Mouse (Mus musculus) forebrain, embryonic 14.5 days (tissue): ENCODE results near the gene Snrpa1. TPM values are rescaled to one million over a fixed set of nuclear protein-coding genes. Genes with fewer than 3 reads are reported as not detected.

ENCODE experiments used
- ATAC-seq: fragments of 200-750 bp; cut with Nextera tagmentation; 2 replicates; pipeline ENCODE4 v1.8.0; 2017; ENCODE audit warnings: mild to moderate bottlenecking, moderate library complexity
- DNase-seq: peaks from one replicate; pipeline ENCODE4 v3.0.0-alpha.2; 2015; ENCODE audit warnings: low spot score
- H3K27ac ChIP-seq: fragments of 300-500 bp; sonication (generic); 2 replicates; pipeline ENCODE4 v1.5.1; 2014; ENCODE audit warnings: low read depth, mild to moderate bottlenecking, control low read depth, low read length, moderate library complexity
- H3K27me3 ChIP-seq: fragments of 300-500 bp; sonication (generic); replicated peaks from 2 replicates; pipeline ENCODE4 v1.6.1; 2014; ENCODE audit warnings: low read length, control low read depth, mixed read lengths; ENCODE audit not compliant: control insufficient read depth, insufficient read depth
- H3K36me3 ChIP-seq: fragments of 300-500 bp; sonication (generic); 2 replicates; pipeline ENCODE4 v1.6.1; 2014; ENCODE audit warnings: low read length, control low read depth; ENCODE audit not compliant: control insufficient read depth, insufficient read depth
- H3K4me1 ChIP-seq: fragments of 300-500 bp; sonication (generic); 2 replicates; pipeline ENCODE4 v1.6.1; 2014; ENCODE audit warnings: antibody characterized with exemption, low read length, control low read depth; ENCODE audit not compliant: control insufficient read depth, insufficient read depth
- H3K4me2 ChIP-seq: fragments of 300-500 bp; sonication (generic); 2 replicates; pipeline ENCODE4 v1.6.1; 2014; ENCODE audit warnings: mild to moderate bottlenecking, control low read depth, low read length
- H3K4me3 ChIP-seq: fragments of 300-500 bp; sonication (generic); 2 replicates; pipeline ENCODE4 v1.5.1; 2014; ENCODE audit warnings: low read depth, low read length, control low read depth
- H3K9ac ChIP-seq: fragments of 300-500 bp; sonication (generic); 2 replicates; pipeline ENCODE4 v1.6.1; 2014; ENCODE audit warnings: mild to moderate bottlenecking, low read length, control low read depth, moderate library complexity
- H3K9me3 ChIP-seq: fragments of 300-500 bp; sonication (generic); replicated peaks from 2 replicates; pipeline ENCODE4 v1.6.1; 2016; ENCODE audit warnings: low read length, control low read depth, mixed read lengths; ENCODE audit not compliant: control insufficient read depth
- WGBS: fragments of 180-500 bp; shearing (Covaris S2); extraction: QIAGEN DNeasy Blood & Tissue Kit; methylation state at CpG from one replicate; pipeline ENCODE4 v1.1.7; 2014; 5-methylcytosine and 5-hydroxymethylcytosine counted together
- polyA plus RNA-seq: library from polyadenylated mRNA; unstranded; fragments of >200 nt; fragmentation: Nextera tagmentation; extraction: Ambion mirVana; gene quantifications from 2 replicates; pipeline ENCODE4 v1.2.1, GENCODE M21; 2014

The Snrpa1 gene
- polyA plus RNA-seq, 1 experiment from 2014 or later, result 157 TPM

- WGBS, result 92% methylated on average over 11 of the region's 11 CpGs
- Histone ChIP-seq H3K27ac (no peak overlapping the region), H3K4me3 (no peak overlapping the region), H3K27me3 (no peaks in the 10 kb centered on the region), H3K9ac (no peak overlapping the region), H3K4me2 (no peak overlapping the region), H3K36me3 (no peaks in the 10 kb centered on the region), H3K4me1 (peaks cover 26% of the 10 kb centered on the region), H3K9me3 (no peaks in the 10 kb centered on the region)
- no peak for ATAC-seq
- no peak for DNase-seq
Observed at GRCm38 (mm10) chr7:66115821-66116343, 57.1 kb downstream of the Snrpa1 start.

GRCm38 (mm10) chr7:66116906-66117482, 58.2 kb downstream of the Snrpa1 start:
- no peak overlapping the region for H3K27ac ChIP-seq
- WGBS, result 79% methylated on average over 8 of the region's 8 CpGs
- ATAC-seq, result no peak
- no peaks in the 10 kb centered on the region for H3K36me3 ChIP-seq
- no peak overlapping the region for H3K9ac ChIP-seq
- H3K4me1 ChIP-seq, result peaks cover 24% of the 10 kb centered on the region
- DNase-seq, result no peak
- no peaks in the 10 kb centered on the region for H3K27me3 ChIP-seq
- H3K4me2 ChIP-seq, result no peak overlapping the region
- H3K4me3 ChIP-seq, result no peak overlapping the region
- no peaks in the 10 kb centered on the region for H3K9me3 ChIP-seq

GRCm38 (mm10) chr7:66118046-66118445, 59.2 kb downstream of the Snrpa1 start:
- H3K4me2 ChIP-seq, result no peak overlapping the region
- no peak overlapping the region for H3K4me3 ChIP-seq
- no peak for DNase-seq
- peaks cover 24% of the 10 kb centered on the region for H3K4me1 ChIP-seq
- 87% methylated on average over 3 of the region's 3 CpGs for WGBS
- H3K9ac ChIP-seq, result no peak overlapping the region
- no peak overlapping the region for H3K27ac ChIP-seq
- H3K27me3 ChIP-seq, result no peaks in the 10 kb centered on the region
- no peaks in the 10 kb centered on the region for H3K9me3 ChIP-seq
- no peaks in the 10 kb centered on the region for H3K36me3 ChIP-seq
- no peak for ATAC-seq

GRCm38 (mm10) chr7:66118796-66119195, 60.0 kb downstream of the Snrpa1 start:
- 61% methylated on average over 7 of the region's 7 CpGs for WGBS
- ATAC-seq, result no peak

GRCm38 (mm10) chr7:66120139-66120538, 61.3 kb downstream of the Snrpa1 start:
- H3K36me3 ChIP-seq, result peaks cover under 1% of the 10 kb centered on the region; the same call in 1 of the 2 replicates
- DNase-seq (no peak), ATAC-seq (no peak)
- no peaks in the 10 kb centered on the region for H3K27me3 ChIP-seq
- H3K4me1 ChIP-seq, result peaks cover 19% of the 10 kb centered on the region
- no peak overlapping the region for H3K4me2 ChIP-seq
- H3K9me3 ChIP-seq, result no peaks in the 10 kb centered on the region
- no peak overlapping the region for H3K9ac ChIP-seq
- no peak overlapping the region for H3K27ac ChIP-seq
- WGBS, result 73% methylated on average over 1 of the region's 1 CpGs
- H3K4me3 ChIP-seq, result no peak overlapping the region

More at GRCm38 (mm10) chr7:66118796-66119195, 60.0 kb downstream of the Snrpa1 start:
- no peaks in the 10 kb centered on the region for H3K9me3 ChIP-seq
- H3K4me2 ChIP-seq, result no peak overlapping the region
- H3K4me3 ChIP-seq, result no peak overlapping the region
- H3K36me3 ChIP-seq, result no peaks in the 10 kb centered on the region
- no peak for DNase-seq
- H3K27ac ChIP-seq, result no peak overlapping the region
- no peak overlapping the region for H3K9ac ChIP-seq
- H3K4me1 ChIP-seq, result peaks cover 21% of the 10 kb centered on the region
- no peaks in the 10 kb centered on the region for H3K27me3 ChIP-seq

- WGBS, result 61% methylated on average over 7 of the region's 7 CpGs
- Histone ChIP-seq H3K4me3 (no peak overlapping the region), H3K4me2 (no peak overlapping the region), H3K36me3 (peaks cover 8% of the 10 kb centered on the region), H3K27me3 (no peaks in the 10 kb centered on the region), H3K9ac (no peak overlapping the region), H3K27ac (0 out of 2 replicates have a peak overlapping the region, but pooled peaks have one; percentile 41), H3K9me3 (no peaks in the 10 kb centered on the region), H3K4me1 (peaks cover 16% of the 10 kb centered on the region)
- DNase-seq, result peak; percentile 53
- ATAC-seq, result peak; percentile 20; the same call in 1 of the 2 replicates
Observed at GRCm38 (mm10) chr7:66120702-66121396, 62.0 kb downstream of the Snrpa1 start.

Other genes with a start within 250 kb of the Snrpa1 start
- 0.96 and 1.4 TPM in 2 replicates for gene Pcsk6, start 197.3 kb upstream of the Snrpa1 start, polyA plus RNA-seq
- gene Gm45213, start 15.4 kb upstream of the Snrpa1 start, polyA plus RNA-seq, result not detected in 2 replicates
- 78.6 and 78.8 TPM in 2 replicates for gene Selenos, start 20.6 kb downstream of the Snrpa1 start, polyA plus RNA-seq
- 17.8 and 19.5 TPM in 2 replicates for gene Chsy1, start 50.5 kb downstream of the Snrpa1 start, polyA plus RNA-seq